Mouse (Mus musculus): Measurements from ENCODE around the gene Clptm1. TPM values are rescaled to one million over a fixed set of nuclear protein-coding genes. Genes with fewer than 3 reads are reported as not detected.

The Clptm1 gene
- polyA plus RNA-seq, 1 experiment from 2014 or later, result 75.2 TPM

DNA sequence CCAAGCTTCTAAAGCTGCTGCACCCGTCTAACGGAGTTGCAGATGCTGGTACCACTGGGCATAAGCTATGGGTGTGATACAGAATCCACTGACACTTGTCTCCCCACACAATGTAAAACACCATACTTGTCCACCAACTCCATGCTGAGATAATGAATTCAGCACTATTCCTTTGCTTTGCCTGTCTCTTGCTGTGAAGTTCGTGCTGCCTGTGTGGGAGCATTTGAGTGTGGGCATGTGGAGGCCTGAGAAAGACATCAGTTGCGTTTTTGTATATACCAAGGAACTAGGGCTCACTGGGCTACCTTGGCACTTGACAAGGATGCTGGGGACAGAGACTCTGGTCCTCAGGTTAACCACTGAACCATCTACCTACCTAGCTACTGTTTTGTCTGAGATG lies 23.6 kb downstream of the Clptm1 start:
- no peak overlapping the region for H3K4me2 ChIP-seq
- no peak overlapping the region for H3K4me3 ChIP-seq
- peaks cover 100% of the 10 kb centered on the region for H3K36me3 ChIP-seq
- no peaks in the 10 kb centered on the region for H3K27me3 ChIP-seq (replicated peaks)
- H3K9me3 ChIP-seq (replicated peaks), result no peaks in the 10 kb centered on the region
- 91% methylated on average over 4 of the region's 4 CpGs for WGBS (ENCODE audit: insufficient replicate concordance)
- no peak for ATAC-seq
- no peak overlapping the region for H3K9ac ChIP-seq
- no peak overlapping the region for H3K27ac ChIP-seq
- no peaks in the 10 kb centered on the region for H3K4me1 ChIP-seq

DNA sequence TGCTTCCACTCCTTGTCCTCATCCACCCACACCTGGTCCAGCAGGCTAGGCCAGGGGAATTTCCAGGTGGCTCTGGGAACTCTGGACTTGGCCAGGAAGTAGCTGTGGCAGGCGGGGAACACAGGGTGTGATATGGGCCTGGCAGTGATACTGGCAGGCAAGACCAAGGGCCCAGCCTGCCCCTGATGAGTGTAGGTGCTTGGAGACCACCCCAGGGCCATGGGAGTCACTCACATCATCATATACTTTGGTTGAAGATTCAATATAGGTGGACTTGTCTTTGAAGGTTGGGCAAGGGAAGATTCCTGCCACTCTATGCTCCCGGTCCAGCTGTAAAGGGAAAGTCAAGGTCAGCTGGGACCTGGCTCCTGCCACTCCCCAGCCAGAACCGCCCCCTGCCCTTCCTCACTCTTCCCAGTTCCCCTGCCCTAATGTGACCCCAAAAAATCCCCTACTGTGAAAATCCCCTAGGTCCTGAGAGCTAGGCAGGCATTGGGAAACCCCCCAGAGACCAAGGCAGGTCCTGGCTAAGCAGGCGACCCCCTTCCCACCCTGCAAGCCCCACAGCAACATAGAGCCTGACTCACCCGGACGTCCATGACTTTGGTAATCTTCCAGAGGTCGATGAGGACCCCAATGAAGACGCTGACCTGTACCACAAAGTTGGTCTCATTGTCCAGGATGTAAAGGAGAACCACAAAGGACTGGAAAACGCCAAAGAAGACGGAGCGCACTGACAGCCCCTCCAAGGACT lies 29.6 kb downstream of the Clptm1 start:
- H3K4me3 ChIP-seq, result no peak overlapping the region
- H3K4me2 ChIP-seq, result no peak overlapping the region
- H3K4me1 ChIP-seq, result peaks cover 36% of the 10 kb centered on the region
- H3K9me3 ChIP-seq (replicated peaks), result no peaks in the 10 kb centered on the region
- WGBS (ENCODE audit: insufficient replicate concordance), result 79% methylated on average over 11 of the region's 11 CpGs
- H3K9ac ChIP-seq, result no peak overlapping the region
- H3K36me3 ChIP-seq, result peaks cover 84% of the 10 kb centered on the region
- ATAC-seq, result no peak
- no peak overlapping the region for H3K27ac ChIP-seq
- H3K27me3 ChIP-seq (replicated peaks), result no peaks in the 10 kb centered on the region

DNA sequence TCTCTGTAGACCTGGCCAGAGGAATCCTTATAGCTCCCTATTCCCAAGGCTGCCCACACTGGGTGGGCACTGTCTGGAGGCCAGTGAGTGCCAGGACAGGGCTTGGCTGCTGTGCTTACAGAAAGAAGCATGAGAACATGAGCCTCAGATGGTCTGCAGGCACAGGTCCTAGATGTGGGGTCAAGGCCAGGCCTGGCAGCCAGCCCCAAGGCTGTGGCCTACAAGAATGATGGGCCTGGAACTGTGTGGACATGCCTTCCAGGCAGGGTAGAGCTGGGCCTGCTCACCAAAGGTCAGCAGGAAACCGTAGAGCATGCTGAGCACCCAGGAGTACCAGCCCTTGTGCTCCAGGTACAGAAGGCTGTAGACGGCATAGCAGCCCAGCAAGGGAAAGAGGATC lies 30.2 kb downstream of the Clptm1 start:
- H3K27ac ChIP-seq, result peak overlapping the region; percentile 16; the same call in 1 of the 2 replicates
- no peak overlapping the region for H3K4me3 ChIP-seq
- no peak overlapping the region for H3K9ac ChIP-seq
- no peaks in the 10 kb centered on the region for H3K9me3 ChIP-seq (replicated peaks)
- WGBS (ENCODE audit: insufficient replicate concordance), result 83% methylated on average over 2 of the region's 2 CpGs
- ATAC-seq, result no peak
- peaks cover 77% of the 10 kb centered on the region for H3K36me3 ChIP-seq
- no peaks in the 10 kb centered on the region for H3K27me3 ChIP-seq (replicated peaks)
- H3K4me1 ChIP-seq, result peaks cover 40% of the 10 kb centered on the region
- H3K4me2 ChIP-seq, result no peak overlapping the region

DNA sequence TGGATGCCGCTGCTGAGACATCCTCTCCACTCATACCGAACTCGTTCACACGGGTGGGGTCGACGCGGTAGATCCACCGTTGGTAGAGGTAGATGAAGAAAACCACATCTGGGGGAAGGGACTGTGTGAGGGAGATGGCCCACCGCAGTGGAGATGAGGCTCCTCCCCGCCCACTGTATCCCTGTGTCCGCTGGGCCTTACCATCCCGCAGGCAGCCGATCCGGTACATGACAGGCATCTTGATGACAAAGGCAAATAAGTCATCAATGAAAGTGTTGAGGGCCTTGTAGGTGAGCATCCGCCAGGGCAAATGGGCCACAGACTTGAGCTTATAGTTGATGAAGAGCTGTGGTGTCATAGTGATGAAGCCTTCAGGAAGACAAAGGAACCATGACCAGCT lies 31.0 kb downstream of the Clptm1 start:
- Histone ChIP-seq H3K9me3 (replicated peaks) (no peaks in the 10 kb centered on the region), H3K9ac (no peak overlapping the region), H3K4me2 (peak overlapping the region; percentile 56), H3K36me3 (peaks cover 70% of the 10 kb centered on the region), H3K27ac (peak overlapping the region; percentile 84), H3K4me1 (peaks cover 48% of the 10 kb centered on the region), H3K27me3 (replicated peaks) (no peaks in the 10 kb centered on the region), H3K4me3 (no peak overlapping the region)
- ATAC-seq, result no peak
- WGBS (ENCODE audit: insufficient replicate concordance), result 81% methylated on average over 15 of the region's 15 CpGs

DNA sequence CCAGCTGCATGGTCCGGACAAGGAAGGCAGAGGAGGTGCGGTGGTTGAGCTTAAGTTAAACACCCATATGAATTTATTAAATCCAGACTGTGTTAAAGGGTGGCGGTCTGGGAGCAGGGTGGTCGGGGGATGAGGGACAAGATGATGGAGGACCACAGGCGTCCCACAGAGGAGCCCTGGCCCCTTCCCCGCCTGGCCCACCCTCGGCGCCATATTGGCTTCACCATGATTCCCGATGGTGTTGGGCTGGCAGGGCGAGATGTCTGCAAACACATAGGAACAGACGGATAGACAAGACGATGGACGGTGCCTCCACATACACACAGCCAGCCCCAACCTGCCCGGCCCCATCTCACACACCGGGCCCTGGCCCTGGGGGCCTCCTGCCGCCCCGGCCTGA lies 31.6 kb downstream of the Clptm1 start:
- Histone ChIP-seq H3K27ac (peak overlapping the region; percentile 84), H3K36me3 (peaks cover 63% of the 10 kb centered on the region)

DNA sequence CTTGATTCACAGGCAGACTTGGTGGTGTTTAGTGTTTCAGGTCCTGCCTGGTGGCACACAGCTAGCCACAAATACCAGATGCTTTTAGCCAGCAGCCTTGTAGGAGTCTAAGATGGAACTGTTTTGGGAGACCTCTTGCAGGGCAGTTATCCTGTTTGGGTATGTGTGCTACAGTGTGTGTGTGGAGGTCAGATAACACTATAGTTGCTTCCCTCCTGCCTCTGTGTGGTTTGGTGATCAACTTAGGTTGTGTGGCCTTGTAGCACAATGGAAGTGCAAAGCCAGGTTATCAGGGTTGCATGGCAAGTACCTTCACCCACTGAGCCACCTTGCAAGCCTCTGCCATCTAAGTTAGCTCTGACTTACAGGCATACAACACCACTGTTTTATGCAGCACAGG lies 32.1 kb downstream of the Clptm1 start:
- H3K9me3 ChIP-seq (replicated peaks), result no peaks in the 10 kb centered on the region
- H3K4me3 ChIP-seq, result 0 out of 2 replicates have a peak overlapping the region, but pooled peaks have one; percentile 18
- H3K27ac ChIP-seq, result peak overlapping the region; percentile 84
- H3K9ac ChIP-seq, result peak overlapping the region; percentile 40; the same call in 1 of the 2 replicates
- peak overlapping the region; percentile 56 for H3K4me2 ChIP-seq
- peaks cover 59% of the 10 kb centered on the region for H3K4me1 ChIP-seq
- no peaks in the 10 kb centered on the region for H3K27me3 ChIP-seq (replicated peaks)
- ATAC-seq, result peak; percentile 76
- H3K36me3 ChIP-seq, result peaks cover 59% of the 10 kb centered on the region

More for the DNA sequence above, 31.6 kb downstream of the Clptm1 start:
- peak overlapping the region; percentile 28; the same call in 1 of the 2 replicates for H3K9ac ChIP-seq
- H3K4me2 ChIP-seq, result peak overlapping the region; percentile 56
- no peaks in the 10 kb centered on the region for H3K9me3 ChIP-seq (replicated peaks)
- 77% methylated on average over 17 of the region's 17 CpGs for WGBS (ENCODE audit: insufficient replicate concordance)
- peaks cover 54% of the 10 kb centered on the region for H3K4me1 ChIP-seq
- ATAC-seq, result no peak
- H3K4me3 ChIP-seq, result no peak overlapping the region
- H3K27me3 ChIP-seq (replicated peaks), result no peaks in the 10 kb centered on the region

DNA sequence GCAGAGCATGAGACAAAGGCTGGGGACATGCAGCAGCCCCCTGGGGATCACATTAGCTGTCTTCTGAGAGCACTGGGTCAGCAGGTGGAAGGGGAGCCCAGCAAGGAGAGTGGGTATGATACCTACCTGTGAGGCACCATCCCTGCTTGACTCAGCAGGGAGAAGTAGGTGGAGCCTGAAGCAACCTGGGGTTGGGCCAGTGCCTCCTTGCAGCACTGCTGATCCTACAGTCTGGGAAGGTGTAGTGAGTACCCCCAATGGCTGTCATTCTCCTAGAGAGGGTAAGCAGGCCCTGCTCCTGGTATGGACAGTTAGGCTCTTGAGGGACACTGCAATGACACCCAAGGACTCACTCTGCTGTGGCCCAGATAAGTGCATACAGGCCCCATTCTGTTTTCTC lies 32.6 kb downstream of the Clptm1 start:
- ATAC-seq, result peak; percentile 45
- Histone ChIP-seq H3K4me2 (peak overlapping the region; percentile 56), H3K36me3 (peaks cover 54% of the 10 kb centered on the region), H3K9me3 (replicated peaks) (no peaks in the 10 kb centered on the region), H3K4me3 (0 out of 2 replicates have a peak overlapping the region, but pooled peaks have one; percentile 18), H3K27ac (peak overlapping the region; percentile 84), H3K4me1 (peaks cover 62% of the 10 kb centered on the region), H3K9ac (peak overlapping the region; percentile 40; the same call in 1 of the 2 replicates), H3K27me3 (replicated peaks) (no peaks in the 10 kb centered on the region)

DNA sequence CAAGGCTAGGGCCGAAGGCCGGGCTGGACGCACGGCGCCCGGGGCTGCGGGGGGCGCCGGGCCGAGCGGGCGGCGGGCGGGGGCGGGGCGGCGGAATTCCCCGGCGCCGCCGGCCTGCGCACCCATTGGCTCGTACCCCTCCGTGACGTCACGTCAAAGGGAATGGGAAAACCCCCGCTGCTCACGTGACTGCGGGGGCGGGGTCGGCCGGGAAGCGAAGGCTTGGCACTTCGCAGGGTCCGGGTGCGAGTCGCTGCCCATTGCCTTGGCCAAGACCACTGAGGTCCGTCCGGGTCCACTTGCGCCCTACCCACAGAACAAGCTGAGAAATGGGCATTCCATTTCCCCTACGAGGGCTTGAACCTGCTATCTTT lies 35.5 kb downstream of the Clptm1 start, which contains the start of gene Relb:
Relb (minus strand) TSS at position 78 of the 374 bp plus-strand sequence.
- H3K9me3 ChIP-seq (replicated peaks), result no peaks in the 10 kb centered on the region
- peaks cover 58% of the 10 kb centered on the region for H3K4me1 ChIP-seq
- H3K27ac ChIP-seq, result peak within 1 kb of the TSS; percentile 90
- WGBS (ENCODE audit: insufficient replicate concordance), result under 1% methylated on average over 41 of the region's 41 CpGs
- peaks cover 25% of the 10 kb centered on the region for H3K36me3 ChIP-seq
- H3K27me3 ChIP-seq (replicated peaks), result 0 out of 2 replicates have a peak, but pooled peaks cover under 1% of the 10 kb centered on the region
- peak within 1 kb of the TSS; percentile 74 for H3K9ac ChIP-seq
- peak within 1 kb of the TSS; percentile 100 for H3K4me2 ChIP-seq
- peak; percentile 41 for ATAC-seq
- peak within 1 kb of the TSS; percentile 84 for H3K4me3 ChIP-seq

DNA sequence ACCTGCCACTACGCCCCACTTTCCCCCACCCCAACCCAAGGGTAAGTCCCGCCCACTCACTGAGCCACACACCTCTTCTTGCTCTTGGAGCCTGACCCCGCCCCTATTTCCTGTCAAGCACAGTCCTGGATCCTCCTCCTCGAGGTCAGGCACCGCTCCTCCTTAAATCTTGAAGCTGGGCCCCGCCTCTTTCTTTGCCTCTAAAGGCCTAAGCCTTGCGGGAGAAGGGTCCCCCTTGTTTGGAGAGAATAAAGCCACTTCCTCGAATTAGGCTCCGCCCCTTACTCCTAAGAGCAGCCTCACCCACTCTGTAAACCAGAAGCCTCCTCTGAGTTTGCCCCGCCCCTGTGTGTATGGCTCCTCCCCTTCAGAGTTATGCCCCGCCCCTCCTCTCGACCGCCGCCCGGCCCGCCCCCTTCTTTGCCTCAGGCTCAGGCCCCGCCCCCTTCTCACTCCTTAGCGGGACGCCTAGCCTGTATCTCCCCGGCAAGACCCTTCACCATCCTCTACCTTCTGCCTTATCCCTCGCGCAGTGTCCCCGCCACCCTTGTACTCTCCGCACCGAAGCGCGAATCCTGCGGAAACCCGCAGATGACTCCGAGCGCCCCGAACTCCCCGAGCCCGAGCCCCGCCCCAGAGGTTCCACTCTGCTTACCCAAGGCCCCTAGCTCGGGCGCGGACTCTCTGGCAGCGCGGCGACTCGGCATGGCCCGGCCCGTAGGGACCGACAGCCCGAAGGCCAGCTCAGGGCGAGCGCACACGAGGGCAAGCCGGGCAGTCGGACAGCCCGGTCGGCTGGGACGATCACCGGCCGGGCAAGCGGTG lies 36.1 kb downstream of the Clptm1 start:
- Histone ChIP-seq H3K4me3 (peak overlapping the region; percentile 84), H3K4me2 (peak overlapping the region; percentile 100), H3K36me3 (peaks cover 19% of the 10 kb centered on the region), H3K9ac (peak overlapping the region; percentile 74), H3K27ac (peak overlapping the region; percentile 90), H3K4me1 (peaks cover 52% of the 10 kb centered on the region), H3K27me3 (replicated peaks) (0 out of 2 replicates have a peak, but pooled peaks cover 6% of the 10 kb centered on the region), H3K9me3 (replicated peaks) (no peaks in the 10 kb centered on the region)
- WGBS (ENCODE audit: insufficient replicate concordance), result 2% methylated on average over 57 of the region's 57 CpGs
- ATAC-seq, result peak; percentile 77

DNA sequence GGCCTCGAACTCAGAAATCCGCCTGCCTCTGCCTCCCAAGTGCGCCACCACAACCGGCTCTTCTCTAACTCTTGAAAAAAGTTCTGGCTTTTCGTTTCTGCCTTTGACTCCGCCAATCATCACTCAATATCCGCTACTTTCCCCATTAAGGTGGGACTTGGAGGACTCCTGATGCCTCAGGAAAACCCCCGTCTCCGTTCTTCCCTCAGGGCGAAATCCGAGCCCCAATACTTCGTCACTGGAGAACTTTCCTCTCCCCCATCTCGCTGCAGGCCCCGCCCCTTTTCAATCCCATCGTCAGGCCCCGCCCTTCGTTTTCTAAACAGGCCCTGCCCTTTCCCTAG lies 36.7 kb downstream of the Clptm1 start:
- WGBS (ENCODE audit: insufficient replicate concordance), result 8% methylated on average over 17 of the region's 17 CpGs
- no peaks in the 10 kb centered on the region for H3K9me3 ChIP-seq (replicated peaks)
- peaks cover 13% of the 10 kb centered on the region for H3K36me3 ChIP-seq
- peak overlapping the region; percentile 100 for H3K4me2 ChIP-seq
- no peak for ATAC-seq
- H3K27ac ChIP-seq, result peak overlapping the region; percentile 90
- H3K4me1 ChIP-seq, result peaks cover 46% of the 10 kb centered on the region
- no peak overlapping the region for H3K9ac ChIP-seq
- peak overlapping the region; percentile 84 for H3K4me3 ChIP-seq
- H3K27me3 ChIP-seq (replicated peaks), result peaks cover 11% of the 10 kb centered on the region

DNA sequence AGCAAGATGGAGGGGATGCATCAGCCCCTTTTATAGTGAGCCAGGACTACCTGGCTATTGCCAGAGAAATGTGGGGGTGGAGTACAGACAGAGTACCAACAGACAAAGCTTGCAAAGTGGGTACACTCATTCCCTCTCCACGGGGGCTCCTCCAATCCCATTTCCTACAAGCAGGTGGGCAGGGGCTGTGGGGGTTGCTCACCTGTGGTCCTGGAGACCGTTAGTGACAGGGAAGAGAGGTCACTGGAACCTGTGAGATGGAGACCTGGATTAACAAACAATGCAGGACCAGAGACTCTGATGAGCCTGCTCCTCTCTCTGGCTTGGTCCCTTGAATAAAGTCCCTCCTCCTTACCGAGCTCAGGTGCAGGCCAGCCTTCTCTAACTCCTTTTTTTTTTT lies 37.1 kb downstream of the Clptm1 start:
- Histone ChIP-seq H3K9me3 (replicated peaks) (no peaks in the 10 kb centered on the region), H3K27me3 (replicated peaks) (peaks cover 15% of the 10 kb centered on the region), H3K4me2 (peak overlapping the region; percentile 100), H3K36me3 (peaks cover 9% of the 10 kb centered on the region), H3K9ac (no peak overlapping the region), H3K4me3 (peak overlapping the region; percentile 84), H3K4me1 (peaks cover 42% of the 10 kb centered on the region), H3K27ac (peak overlapping the region; percentile 90; the same call in 1 of the 2 replicates)
- WGBS (ENCODE audit: insufficient replicate concordance), result 42% methylated on average over 3 of the region's 3 CpGs
- ATAC-seq, result no peak

DNA sequence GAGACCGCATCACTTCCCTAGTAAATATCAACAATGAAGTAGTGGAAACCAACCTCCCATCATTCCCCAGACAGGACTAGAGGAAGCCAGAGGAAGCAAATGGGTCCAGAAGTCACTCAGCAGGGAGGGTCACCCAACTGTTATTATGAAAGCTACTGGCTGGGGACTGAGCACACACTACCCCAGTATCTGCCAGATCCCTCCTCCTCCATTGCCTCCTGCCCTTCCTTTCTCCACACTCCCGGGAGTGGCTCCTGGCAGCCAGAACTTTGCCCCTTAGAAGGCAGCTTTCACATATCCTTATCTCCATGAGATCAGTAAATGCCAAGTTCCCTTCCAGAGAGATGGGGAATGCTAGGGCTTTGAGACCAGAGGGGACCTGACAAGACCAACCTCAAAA lies 41.4 kb downstream of the Clptm1 start:
- Histone ChIP-seq H3K9me3 (replicated peaks) (no peaks in the 10 kb centered on the region), H3K36me3 (no peaks in the 10 kb centered on the region), H3K4me1 (peaks cover 18% of the 10 kb centered on the region), H3K27ac (no peak overlapping the region), H3K4me2 (no peak overlapping the region), H3K27me3 (replicated peaks) (peaks cover 38% of the 10 kb centered on the region), H3K4me3 (no peak overlapping the region), H3K9ac (no peak overlapping the region)
- no peak for ATAC-seq
- WGBS (ENCODE audit: insufficient replicate concordance), result 55% methylated on average over 2 of the region's 2 CpGs
